Mouse (Mus musculus): ENCODE data around the gene Actb.
"Not testable (repeated sequence)": the region's sequence is repeated elsewhere in the genome, so short reads cannot be mapped to it uniquely, and the experiment has no call there.

The Actb gene

GRCm38 (mm10) chr5:142901846-142902505 lies 4.6 kb downstream of the Actb start:
- peak; percentile 64 for DNase-seq (ENCODE audit: extremely low spot score)

GRCm38 (mm10) chr5:142901355-142901802 lies 5.2 kb downstream of the Actb start:
- peak; percentile 51 for DNase-seq (ENCODE audit: extremely low spot score)

GRCm38 (mm10) chr5:142900651-142901050 lies 5.9 kb downstream of the Actb start:
- DNase-seq (ENCODE audit: extremely low spot score) = no peak

- DNase-seq (ENCODE audit: extremely low spot score) = no peak
Observed at GRCm38 (mm10) chr5:142899932-142900533, 6.5 kb downstream of the Actb start.

- no peak for DNase-seq (ENCODE audit: extremely low spot score)
Observed at GRCm38 (mm10) chr5:142899057-142899601, 7.4 kb downstream of the Actb start.

GRCm38 (mm10) chr5:142898316-142898715 lies 8.2 kb downstream of the Actb start:
- DNase-seq (ENCODE audit: extremely low spot score) = no peak

GRCm38 (mm10) chr5:142897568-142898248 lies 8.8 kb downstream of the Actb start:
- DNase-seq (ENCODE audit: extremely low spot score) = no peak

GRCm38 (mm10) chr5:142896713-142897112 lies 9.8 kb downstream of the Actb start:
- no peak for DNase-seq (ENCODE audit: extremely low spot score)

GRCm38 (mm10) chr5:142896192-142896591 lies 10.4 kb downstream of the Actb start:
- no peak for DNase-seq (ENCODE audit: extremely low spot score)

- DNase-seq (ENCODE audit: extremely low spot score) = peak; percentile 92
Observed at GRCm38 (mm10) chr5:142894918-142895613, 11.5 kb downstream of the Actb start, which contains the start of gene Fbxl18. TSS of gene Fbxl18 (minus strand) at chr5:142895421.

GRCm38 (mm10) chr5:142891396-142891795 lies 15.2 kb downstream of the Actb start:
- DNase-seq (ENCODE audit: extremely low spot score) = no peak

- DNase-seq (ENCODE audit: extremely low spot score) = not testable (repeated sequence)
Observed at GRCm38 (mm10) chr5:142887533-142887932, 19.0 kb downstream of the Actb start.

- no peak for DNase-seq (ENCODE audit: extremely low spot score)
Observed at GRCm38 (mm10) chr5:142886761-142887160, 19.8 kb downstream of the Actb start.

GRCm38 (mm10) chr5:142886181-142886580 lies 20.4 kb downstream of the Actb start:
- DNase-seq (ENCODE audit: extremely low spot score) = no peak

- no peak for DNase-seq (ENCODE audit: extremely low spot score)
Observed at GRCm38 (mm10) chr5:142882471-142882870, 24.1 kb downstream of the Actb start.

- DNase-seq (ENCODE audit: extremely low spot score) = no peak
Observed at GRCm38 (mm10) chr5:142881936-142882335, 24.6 kb downstream of the Actb start.

- DNase-seq (ENCODE audit: extremely low spot score) = no peak
Observed at GRCm38 (mm10) chr5:142880806-142881516, 25.6 kb downstream of the Actb start.

GRCm38 (mm10) chr5:142880246-142880645 lies 26.3 kb downstream of the Actb start:
- no peak for DNase-seq (ENCODE audit: extremely low spot score)

GRCm38 (mm10) chr5:142879318-142880175 lies 27.0 kb downstream of the Actb start:
- peak; percentile 75 for DNase-seq (ENCODE audit: extremely low spot score)

GRCm38 (mm10) chr5:142878570-142878969 lies 28.0 kb downstream of the Actb start:
- DNase-seq (ENCODE audit: extremely low spot score) = no peak
